Mouse (Mus musculus) ES-CJ7 (cell line): Measurements from ENCODE around the gene Paqr9.
"Not testable (repeated sequence)": the region's sequence is repeated elsewhere in the genome, so short reads cannot be mapped to it uniquely, and the experiment has no call there.

Source experiments
- DNase-seq: peaks from one replicate; pipeline ENCODE4 v3.0.0; 2011; ENCODE audit warnings: low read depth, low spot score

The Paqr9 gene

DNA sequence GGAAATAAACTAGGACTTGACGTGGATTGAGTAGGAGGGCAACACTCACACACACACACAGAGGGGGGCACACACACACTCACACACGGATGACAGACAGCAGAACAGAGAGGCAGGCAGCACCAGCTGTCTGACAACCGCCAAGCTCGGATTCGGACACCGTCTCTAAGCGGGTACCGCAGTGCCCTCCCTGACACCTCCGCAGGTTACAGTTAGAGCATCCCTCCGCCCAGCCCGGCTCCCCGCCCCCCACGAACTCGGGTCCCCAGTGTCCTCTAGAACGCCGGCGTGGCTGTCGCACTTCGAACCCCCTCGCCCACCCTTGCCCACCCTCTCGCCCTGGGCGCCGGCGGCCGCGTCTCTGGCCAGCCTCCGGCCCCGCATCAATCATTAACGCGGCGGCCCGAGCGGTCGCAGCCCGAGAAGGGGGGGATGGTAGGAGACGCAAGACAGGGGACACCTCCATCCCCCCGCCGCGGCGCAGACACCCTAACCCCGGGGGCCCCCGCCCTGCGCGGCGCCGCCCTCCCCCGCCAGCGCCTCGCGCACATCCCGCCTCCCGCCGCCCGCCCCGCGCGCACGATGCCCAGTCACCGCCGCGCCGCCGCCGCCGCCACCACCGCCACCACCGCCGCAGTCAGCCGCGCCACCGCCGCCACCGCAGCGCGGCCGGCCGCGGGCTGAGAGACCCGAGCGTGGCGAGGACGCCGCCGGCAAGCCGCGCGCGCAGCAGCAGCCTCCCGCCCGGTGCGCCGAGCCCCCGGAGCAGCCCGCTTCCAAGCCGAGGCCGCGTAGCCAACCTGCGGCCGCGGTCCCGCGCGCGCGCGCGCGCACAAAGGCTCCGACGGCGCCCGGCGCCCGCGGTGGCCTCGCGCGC, at the start of gene Paqr9:
Gene Paqr9 (plus strand): TSS at position 599 of the 877 bp plus-strand sequence.
- DNase-seq, result peak; percentile 22

- DNase-seq, result peak; percentile 56
Observed at GRCm38 (mm10) chr9:95510693-95511404, 48.6 kb upstream of the Paqr9 start.

DNA sequence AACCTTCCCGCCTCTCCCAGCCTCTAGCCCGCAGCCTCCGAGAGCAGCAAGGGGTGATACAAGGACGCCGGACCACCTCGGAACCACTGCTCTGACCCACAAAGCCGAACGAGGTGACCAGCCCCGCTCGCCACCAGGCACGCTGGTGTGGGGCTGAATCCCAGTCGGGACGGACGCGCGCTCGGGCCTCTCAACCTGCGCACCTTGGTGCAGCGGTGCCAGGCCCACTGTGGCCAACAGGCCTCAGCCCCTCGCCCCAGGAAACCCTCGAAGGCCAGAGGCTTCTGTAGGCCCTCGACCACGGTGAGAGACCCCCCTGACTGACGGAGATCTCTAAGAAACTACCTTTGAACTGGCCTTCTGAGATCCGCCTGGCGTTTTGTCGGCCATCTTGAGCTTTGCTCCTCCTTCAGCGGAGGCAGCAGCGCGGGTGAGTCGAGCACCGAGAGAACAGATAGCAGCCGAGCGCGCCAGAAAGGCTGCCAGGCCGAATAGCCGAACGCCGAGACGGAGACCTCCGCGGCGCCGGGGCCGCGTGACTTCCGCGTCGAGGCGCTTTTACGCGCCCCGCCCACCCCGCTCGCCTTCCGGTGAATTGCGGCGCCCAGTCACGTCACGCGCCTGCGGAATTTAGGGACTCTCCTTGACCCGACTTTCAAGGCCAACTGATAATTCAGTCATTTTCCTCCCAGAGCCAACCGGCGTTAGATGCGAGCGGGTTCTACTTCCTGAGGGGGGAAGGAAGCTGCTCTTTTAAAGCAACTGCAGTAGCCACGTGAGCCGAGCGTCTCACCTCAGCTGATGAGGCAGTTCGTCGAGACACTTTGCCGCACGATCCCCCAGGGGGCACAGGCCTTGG, 47.8 kb upstream of the Paqr9 start, which contains the start of gene U2surp:
Gene U2surp (minus strand): TSS at position 525 of the 859 bp plus-strand sequence.
- peak; percentile 99 for DNase-seq

DNA sequence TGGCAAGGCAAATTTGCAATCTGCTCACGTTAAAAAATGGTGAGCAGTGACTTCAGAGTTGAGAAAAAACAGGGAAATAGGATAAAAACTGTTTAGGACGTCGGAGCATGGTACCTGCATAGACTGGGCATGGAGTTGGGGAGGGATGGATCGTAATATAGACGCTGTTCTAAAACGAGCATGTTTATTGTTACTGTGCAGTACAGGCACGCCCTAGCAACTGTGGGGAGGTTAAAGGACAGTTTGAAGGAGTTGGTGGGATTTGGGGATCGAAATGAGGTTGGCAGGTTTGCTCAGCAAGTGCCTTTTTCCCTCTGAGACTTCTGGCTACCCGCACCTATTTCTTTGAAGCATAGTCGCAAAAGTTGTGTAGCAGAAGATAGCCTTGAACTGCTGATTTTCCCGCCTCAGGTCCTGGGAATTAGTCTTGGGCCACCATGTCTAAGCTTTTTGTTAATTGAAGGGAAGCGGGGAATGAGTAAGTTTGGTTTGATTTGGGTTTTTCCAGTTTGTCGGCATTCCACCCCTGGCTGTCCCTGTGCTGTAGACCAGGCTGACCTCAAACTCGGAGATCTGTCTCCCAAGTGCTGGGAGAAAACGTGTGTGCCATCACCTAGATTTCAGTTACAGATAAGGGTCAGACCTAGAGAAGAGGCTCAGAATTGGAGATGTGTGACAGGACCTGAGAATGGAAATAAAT, 47.0 kb upstream of the Paqr9 start:
- DNase-seq, result peak; percentile 12

DNA sequence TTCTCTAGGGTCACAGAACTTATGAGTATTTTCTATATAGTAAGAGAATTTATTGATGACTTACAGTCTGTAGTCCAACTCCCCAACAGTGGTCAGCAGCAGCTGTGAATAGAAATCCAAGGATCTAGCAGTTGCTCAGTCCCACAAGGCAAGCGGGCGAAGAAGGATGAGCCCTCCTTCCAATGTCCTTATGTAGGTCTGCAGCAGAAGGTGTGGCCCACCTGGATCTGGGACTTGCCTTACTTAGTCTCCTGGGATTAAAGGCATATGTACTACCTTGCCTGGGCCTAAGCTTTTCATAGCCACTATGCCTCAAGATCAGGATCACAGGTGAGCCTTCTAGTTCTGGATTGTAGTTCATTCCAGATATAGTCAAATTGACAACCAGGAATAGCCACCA, 45.7 kb upstream of the Paqr9 start:
- DNase-seq, result no peak

- DNase-seq, result not testable (repeated sequence)
Observed at GRCm38 (mm10) chr9:95514361-95514760, 45.1 kb upstream of the Paqr9 start.

- DNase-seq, result peak; percentile 35
Observed at GRCm38 (mm10) chr9:95520563-95520962, 38.9 kb upstream of the Paqr9 start.

DNA sequence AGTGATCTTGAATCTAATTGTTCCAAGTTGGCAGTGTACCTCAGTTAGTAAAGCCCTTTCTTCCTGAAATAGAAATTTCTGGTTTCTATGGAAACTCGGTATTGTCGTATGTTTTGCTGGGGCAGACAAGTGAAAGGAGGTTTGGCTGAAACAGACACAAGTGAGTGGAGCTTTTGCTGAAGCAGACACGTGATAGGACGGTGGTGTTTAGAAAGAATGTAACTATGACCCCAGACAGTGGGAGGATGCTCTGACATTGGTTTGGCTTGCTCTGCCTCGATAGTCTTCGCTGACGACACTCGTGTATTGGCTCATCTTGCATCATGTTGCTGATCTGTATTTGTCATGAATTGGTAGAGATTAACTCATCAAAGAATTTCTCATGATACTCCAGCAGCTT, 38.4 kb upstream of the Paqr9 start:
- DNase-seq, result peak; percentile 48

DNA sequence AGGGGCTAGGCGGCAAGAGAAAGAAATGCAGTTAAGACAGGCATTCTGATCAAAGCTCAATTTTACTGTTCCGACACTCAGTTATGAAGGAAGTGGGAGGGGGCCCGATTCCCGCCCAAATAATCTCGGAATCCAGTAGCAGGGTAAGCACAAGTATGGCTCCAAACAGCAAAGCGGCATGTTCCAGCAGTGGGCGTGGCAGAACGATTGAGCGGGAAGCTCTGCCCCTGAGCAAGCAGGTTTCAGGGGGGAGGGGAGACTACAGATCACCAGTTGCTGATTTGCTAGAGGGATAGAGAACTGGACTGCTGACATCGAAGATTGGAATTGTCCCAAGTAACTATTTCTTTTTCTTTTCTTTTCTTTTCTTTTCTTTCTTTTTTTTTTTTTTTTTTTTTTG, 37.9 kb upstream of the Paqr9 start:
- DNase-seq, result peak; percentile 95

DNA sequence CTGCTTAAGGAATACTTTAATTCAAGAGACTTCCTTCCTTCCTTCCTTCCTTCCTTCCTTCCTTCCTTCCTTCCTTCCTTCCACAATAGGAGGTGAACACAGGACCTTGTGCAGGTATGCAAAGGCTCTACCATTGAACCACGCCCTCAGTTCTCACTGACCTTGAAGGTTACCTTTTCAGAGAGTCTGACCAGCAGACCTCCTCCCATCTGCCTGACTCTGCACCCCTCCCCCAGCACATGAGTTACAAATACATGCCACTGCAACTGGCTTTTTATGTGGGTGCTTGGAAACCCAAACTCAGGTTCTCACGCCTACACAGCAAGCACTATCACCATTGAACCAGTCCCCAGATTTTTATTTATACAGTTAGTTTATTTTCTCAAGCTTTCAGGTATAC, 36.9 kb upstream of the Paqr9 start:
- DNase-seq, result peak; percentile 92

DNA sequence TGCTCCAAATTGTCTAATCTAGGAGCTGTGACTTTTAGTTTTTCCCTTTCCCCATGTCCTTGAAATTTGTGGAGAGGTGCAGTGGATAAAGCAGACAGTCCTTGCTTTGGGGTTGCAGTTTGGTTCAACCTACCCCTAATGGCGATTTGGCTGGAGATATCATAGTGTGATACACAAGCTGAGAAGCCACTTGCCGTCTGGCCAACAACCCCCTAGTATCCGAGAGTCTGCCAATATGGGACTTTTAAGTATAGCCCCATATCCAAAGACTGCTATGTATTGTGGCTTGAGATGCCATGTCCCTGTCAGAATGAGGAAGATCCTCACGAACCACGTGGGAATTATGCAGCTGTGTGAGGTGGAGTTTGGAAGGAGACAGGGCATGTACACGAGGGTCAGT, 34.1 kb upstream of the Paqr9 start:
- no peak for DNase-seq

GRCm38 (mm10) chr9:95525961-95526360, 33.5 kb upstream of the Paqr9 start:
- peak; percentile 46 for DNase-seq

GRCm38 (mm10) chr9:95527676-95528075, 31.8 kb upstream of the Paqr9 start:
- no peak for DNase-seq

- no peak for DNase-seq
Observed at GRCm38 (mm10) chr9:95531144-95531543, 28.3 kb upstream of the Paqr9 start.

GRCm38 (mm10) chr9:95533817-95534216, 25.6 kb upstream of the Paqr9 start:
- DNase-seq, result no peak

- DNase-seq, result no peak
Observed at GRCm38 (mm10) chr9:95539176-95539800, 20.2 kb upstream of the Paqr9 start.

DNA sequence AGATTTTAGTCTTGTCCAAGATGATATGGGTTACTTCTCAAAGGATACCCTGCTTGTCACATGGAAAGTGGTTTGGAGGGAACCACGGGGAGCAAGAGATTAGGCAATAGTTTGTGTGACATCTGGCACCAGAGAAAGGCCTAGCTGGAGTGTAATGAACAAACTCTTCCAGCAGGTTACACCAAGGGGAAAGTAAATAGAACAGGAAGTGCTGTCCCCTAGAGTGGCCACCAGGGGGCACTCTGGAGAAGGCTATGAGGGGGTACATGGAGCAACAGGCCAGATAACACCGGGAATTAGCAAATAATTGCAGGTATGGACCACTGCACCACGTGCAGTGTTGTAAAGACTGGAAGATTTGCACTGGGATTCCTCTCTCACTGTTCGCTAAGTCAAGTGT, 19.0 kb upstream of the Paqr9 start:
- DNase-seq, result peak; percentile 82

DNA sequence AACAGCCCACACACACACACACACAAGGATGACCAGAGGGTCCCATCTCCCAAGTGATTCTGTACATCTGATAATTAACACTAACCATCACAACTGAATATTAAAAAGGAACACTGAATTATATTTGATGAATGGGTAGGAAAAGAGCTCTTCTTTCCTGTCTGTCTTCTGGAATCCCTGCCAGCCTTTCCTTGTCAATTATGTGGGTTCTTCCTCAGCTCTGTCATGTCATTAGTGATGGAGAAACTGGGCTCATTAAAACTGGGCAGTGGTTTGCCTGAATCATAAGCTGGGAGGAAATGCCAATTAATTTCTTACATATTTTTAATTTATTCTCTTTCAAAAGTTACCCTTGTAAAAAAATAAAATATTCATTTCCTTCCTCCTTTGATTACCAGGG, 18.2 kb upstream of the Paqr9 start:
- no peak for DNase-seq

DNA sequence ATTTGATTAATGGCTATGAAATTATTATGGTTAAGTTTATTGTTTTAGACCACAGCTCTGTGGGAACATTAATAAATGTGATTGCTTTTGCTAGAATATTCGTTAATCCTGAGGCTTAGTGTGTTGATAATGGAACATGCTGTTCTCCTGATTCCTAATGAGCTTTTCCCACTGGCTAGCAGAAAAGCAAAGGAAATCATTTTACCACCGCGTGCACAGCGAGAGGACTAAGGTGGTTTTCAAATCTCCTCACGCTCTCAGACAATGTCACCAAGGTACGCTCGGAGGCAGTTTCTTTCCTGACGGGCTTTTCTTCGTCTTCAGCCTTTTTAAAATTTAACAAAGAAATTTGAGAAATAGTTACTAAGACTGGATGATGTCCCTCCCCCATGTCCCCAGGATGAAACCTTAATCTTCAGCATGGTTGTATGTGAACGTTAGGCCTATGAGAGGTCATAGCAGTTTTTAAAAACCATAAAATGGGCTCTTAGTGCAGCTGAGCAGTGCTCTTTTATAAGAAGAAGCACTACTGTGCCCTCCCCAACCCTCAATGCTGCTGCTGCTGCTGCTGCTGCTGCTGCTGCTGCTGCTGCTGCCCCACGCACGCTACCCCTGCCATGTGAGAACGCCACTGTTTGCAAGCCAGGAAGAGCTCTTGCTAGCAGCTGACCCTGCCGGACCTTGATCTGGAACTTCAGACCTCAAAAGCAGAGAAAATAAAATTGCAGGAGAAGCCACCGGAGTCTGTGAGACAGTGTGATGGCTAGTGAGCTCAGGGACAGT, 17.6 kb upstream of the Paqr9 start:
- DNase-seq, result no peak

- DNase-seq, result no peak
Observed at GRCm38 (mm10) chr9:95542475-95542874, 17.0 kb upstream of the Paqr9 start.
